Mouse (Mus musculus): ENCODE data around the gene Elovl6. TPM values are rescaled to one million over a fixed set of nuclear protein-coding genes. Genes with fewer than 3 reads are reported as not detected.
A peak's percentile ranks its signal among the peaks of the same experiment; 100 is the strongest.

Elovl6 gene
- total RNA-seq, 2 experiments from 2014 or later, result 27.4 to 36.4 TPM

DNA sequence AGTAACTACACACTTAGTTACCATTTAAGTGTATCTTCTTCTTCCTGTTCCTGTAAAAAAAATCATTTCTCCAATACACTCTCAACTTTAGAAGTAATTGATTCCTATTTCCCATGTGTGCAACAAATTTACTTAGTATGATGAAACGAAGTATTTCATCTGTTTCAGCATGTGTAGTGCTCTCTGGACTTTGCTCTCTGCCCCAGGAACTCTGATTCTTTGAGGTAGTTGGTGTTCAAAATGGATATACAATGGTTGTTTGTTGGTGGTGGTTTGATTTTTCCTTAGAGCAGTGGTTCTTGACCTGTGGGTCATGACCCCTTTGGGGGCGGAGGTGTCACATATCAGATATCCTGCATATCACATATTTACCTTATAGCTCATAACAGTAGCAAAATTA, 32.7 kb downstream of the Elovl6 start:
- DNase-seq (ENCODE audit: low spot score in 2 of 2), result no peak

DNA sequence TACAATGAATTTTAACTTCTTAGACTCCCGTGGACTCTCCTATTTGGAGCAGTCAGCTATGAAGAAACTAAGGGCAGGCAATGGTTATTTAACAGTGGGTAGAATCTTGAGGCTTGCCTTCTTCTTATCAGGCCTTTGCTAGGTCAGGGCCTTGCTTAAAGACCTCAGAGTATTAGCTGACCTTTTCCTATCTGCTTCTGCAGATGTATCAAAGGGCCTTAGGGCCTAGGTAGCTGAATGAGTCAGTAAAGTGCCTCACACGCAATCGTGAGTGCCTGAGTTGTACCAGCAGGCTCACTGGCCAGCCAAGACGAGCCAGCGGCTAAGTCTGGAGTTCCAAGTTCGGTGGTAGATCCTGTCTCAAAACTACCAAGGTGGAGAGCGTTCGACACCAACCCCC, 33.3 kb downstream of the Elovl6 start:
- DNase-seq (ENCODE audit: low spot score in 2 of 2), result no peak

DNA sequence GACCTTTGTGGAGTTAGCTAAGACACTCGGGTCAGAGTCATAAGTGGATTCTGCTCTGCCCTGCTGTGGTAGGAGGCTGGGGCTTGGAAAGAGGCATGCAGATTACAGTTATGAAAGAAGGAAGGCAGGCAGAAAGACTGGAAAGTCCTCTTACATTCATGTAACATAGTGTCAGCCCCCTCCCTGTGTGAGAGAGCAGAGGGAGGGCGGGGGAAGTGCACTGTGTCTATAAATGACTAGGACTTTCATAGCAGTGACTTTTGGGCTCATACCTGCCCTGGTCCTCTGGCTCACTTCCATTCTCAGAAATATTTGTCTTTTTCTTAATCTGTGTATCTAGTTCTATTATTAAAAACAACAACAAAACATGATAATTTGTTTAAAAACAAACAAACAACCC, 33.9 kb downstream of the Elovl6 start:
- no peak for DNase-seq (ENCODE audit: low spot score in 2 of 2)

DNA sequence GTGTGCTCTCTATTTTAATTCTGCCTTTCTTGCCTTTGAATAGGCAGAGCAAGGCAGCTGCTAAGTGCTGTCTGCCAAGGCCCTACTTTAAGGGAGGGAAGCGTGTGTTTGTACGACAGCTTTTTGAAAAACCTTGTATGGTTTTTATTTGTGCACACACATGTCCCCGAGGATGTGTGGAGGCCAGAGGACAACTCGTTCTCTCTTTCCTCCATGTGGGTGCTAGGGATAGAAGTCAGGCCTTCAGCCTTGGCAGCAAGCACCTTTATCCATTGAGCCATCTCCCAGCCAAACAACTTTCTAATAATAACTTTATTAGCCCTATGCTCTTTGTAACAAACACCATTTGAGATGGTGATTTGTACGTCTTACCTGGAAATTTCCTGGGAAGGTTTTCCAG, 34.7 kb downstream of the Elovl6 start:
- DNase-seq (ENCODE audit: low spot score in 2 of 2), result no peak

DNA sequence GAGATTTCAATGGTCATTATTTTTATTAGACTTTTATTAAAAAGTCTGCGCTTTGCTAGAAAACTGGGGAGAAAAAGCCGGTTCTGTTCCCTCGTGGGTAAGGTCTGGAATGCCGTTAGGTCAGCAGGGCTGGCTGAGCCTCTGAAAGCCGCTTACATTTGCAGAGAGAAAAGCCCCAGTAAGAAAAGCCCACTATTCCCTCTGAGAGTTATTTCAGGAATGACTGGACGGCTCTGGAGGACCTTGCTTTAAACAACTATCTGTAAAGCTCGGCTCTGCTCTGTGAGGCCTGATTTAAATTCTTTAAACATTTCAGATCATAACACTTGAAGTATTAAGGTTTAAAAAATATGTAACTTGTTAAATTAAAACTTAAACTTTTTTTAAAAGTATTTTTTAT, 36.4 kb downstream of the Elovl6 start:
- no peak for DNase-seq (ENCODE audit: low spot score in 2 of 2)

DNA sequence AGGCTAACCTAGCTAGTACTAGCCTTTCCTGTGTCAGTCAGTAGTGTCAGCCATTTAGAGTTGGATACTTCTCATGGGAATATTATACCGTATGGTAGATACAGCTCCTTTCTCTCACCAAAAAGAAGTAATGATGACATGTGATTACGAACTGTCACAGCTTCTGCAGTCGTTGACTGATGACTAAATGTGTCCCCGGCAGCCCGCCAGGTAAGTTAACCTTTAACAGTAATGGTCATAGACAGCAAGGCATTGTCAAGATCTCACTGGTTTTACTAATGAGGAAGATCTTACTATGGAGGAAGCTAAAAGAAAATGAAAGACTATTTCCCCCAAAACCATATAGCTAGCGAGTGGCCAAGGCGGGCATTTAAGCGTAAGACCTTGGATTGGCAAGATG, 38.8 kb downstream of the Elovl6 start:
- no peak for DNase-seq (ENCODE audit: low spot score in 2 of 2)

DNA sequence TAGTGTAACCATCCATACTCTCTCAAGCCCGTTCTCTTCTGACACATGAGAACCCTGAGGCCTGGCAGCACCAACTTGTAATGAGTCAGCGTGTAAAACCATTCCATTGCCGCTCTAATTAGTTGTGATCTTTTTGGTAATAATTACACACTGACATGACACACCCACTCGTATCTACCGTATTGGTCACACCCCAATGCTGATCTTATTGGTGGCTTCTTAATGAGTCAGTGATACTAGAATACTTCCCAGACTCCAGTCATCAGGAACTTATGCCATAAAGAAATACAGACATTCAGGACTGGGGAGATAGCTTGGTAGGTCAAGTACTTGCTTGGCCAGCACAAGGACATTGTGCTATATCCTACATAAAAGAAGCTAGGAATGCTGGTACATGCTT, 39.5 kb downstream of the Elovl6 start:
- DNase-seq (ENCODE audit: low spot score in 2 of 2), result no peak

DNA sequence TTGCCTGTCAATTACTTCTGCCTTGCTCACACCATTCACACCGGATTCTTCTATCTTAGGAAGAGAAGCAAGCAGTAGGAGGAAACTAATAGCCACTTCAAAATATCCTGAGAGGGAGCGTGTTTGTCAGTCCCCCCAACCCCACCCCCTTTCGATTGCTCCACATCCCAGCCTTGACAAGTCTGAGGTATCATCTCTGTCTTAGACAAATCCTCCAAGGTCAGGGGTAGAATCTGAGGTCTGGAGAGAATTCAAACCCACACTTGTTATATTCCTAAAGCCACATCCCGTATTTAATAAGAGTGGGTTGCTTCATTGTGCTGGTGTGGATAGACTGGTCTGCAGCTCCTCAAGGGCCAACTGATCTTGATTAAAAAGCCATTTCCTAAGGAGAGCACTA, 40.8 kb downstream of the Elovl6 start:
- DNase-seq (ENCODE audit: low spot score in 2 of 2), result no peak

DNA sequence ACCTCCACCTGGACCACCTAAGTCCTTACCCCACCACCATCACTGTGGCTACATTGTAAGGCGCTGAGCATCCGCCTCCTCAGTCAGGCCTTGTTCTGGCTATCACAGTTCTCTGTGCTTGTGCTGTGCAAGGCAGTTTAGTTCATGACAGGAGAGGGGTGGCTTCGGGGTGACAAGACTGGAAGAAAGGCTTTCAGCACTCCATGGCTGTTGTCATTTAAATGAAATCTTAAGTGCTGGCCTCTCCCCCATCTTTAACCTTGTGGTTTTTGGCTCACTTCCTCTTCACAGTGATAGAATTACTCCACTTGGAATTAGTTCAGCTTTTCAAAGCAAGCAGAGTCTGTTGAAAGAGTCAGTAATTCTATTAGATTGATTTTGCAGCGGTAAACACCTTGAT, 41.5 kb downstream of the Elovl6 start:
- DNase-seq (ENCODE audit: low spot score in 2 of 2), result no peak

DNA sequence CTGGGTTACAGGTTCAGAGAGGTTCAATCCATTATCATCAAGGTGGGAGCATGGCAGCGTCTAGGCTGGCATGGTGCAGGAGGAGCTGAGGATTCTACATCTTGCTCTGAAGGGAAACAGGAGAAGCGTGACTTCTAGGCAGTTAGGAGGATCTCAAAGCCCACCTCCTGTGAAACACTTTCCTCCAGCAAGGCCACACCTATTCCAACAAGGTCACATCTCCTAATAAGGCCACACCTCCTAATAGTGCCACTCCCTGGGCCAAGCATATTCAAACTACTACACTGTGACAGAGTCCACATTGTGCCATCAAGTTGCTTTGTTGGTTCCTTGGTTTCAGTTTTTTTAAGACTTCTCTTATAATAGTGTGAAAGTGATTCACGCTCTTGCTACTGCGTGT, 42.9 kb downstream of the Elovl6 start:
- DNase-seq (ENCODE audit: low spot score in 2 of 2), result no peak

DNA sequence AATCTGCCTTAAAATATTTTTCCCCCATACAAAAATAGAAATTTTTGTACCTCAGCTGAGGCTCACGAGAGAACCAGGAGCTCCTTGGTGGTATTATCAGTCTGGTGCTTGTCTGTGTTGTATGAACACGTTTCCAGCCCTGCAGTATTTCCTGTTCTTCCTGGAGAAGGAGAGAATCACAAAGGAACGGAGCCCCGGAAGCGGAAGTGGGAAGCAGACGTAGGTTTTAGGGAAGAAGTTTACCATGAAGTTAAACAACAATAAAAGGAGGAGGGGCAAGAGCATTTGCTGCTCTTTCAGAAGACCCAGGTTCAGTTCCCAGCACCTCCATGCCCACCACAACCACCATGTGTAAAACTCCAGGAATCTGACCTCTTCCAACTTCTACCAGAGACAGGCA, 44.4 kb downstream of the Elovl6 start:
- no peak for DNase-seq (ENCODE audit: low spot score in 2 of 2)

DNA sequence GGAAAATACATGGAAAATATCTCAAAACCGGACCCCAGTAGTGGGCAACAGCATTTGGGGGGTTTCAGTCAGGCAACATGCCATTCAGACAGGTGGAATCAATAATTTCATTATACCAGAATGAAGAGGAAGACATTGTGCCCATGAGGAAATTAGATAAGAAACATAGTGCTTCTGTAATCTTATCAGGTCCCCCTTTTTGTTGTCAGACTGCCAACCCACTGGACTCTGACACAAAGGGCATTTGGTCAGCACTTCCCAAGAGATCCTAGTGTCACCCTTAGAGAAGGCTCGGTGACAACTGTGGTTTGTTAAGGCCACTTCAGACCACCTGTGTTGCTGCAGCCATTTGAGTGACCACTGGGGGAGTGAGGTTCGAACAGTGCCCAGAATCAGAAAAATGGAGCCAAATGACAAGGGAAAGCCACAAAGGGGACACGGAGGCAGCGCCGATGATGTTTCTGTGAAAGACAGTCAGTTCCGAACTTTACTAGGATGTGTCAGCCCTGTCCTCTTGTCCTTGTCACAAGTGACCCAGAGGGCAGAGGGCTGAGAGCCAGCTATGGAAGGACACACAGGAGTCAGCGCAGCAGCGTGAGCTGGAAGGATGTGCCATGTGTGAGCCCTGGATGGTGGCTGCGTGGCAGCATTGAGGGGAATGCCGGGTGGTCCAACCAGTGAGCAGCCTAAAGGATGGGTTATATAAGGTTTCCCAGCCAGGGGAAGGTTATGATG, 46.8 kb downstream of the Elovl6 start:
- no peak for DNase-seq (ENCODE audit: low spot score in 2 of 2)

DNA sequence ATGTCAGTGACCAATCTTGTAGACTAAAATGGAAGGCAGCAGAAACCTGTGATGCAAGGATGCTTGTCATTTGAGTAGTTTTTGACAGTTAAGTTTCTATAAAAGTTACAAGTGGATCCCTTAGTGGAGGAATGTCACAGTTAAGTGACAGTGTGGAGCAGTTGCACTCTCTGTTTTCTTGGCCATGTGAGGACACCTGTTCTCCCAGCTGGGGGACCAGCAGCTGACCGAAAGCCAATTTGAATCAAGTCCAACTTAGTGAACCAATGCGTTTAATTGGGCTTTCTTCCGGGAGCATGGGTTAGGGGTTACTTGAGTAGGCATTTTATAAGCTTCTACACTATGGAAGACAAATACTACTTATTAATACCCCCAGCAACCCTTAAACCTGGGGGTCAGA, 48.9 kb downstream of the Elovl6 start:
- DNase-seq (ENCODE audit: low spot score in 2 of 2), result no peak

DNA sequence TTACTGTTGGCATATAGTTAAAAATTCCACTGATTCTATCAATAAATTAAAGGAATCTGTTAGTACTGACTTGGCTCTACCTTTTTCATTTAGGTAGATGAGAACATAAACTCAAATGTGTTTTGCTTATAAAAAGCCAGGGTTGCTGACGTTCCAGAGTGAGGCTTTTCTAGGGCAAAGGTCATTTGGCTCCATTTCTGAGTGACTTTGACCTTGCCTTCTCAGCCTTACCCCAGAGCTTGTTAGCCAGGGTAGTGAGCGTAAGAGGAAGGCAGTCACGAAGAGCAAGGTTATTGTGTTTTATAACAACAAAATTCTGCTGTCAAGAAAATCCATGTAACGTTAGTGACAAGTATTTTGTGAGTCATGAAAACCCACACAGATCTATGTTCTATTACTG, 50.3 kb downstream of the Elovl6 start:
- DNase-seq (ENCODE audit: low spot score in 2 of 2), result no peak

DNA sequence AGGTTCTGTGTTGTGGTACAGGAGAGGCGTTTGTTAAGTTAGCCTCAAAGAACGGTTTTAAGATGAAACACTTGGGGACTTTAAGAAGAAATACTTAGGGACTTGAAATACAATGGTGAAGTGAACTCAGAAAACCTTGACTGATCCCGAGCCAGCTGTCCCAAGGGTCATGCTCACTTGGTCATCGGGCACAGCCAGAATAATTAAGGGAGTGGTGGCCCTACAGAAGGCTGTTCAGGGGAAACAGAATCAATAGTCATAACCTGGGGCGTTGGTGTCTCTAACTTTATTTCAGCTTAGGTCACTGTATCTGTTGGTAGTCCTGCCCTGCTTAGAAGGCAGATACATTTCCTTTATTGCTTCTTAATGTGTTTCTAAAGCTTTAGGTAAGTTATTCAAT, 51.1 kb downstream of the Elovl6 start:
- DNase-seq (ENCODE audit: low spot score in 2 of 2), result no peak

DNA sequence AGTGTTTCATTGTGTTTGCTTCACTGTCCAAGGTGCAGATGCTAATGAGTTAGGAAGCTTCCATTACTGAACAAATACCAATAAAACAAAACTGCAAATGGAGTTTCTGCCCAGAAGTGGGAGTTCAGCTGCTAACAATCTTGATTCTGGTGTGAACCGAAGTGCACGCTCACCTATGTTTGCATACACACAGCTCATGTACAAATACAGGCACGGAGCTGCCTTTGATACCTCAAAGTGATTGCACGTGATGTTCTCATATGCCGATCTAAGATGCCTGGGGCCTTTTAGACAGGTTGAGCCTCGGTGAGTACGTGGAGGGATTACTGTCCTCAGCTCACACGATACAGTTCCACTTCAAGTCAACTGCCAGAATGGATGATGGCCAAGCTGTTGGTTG, 55.8 kb downstream of the Elovl6 start:
- no peak for DNase-seq (ENCODE audit: low spot score in 2 of 2)

DNA sequence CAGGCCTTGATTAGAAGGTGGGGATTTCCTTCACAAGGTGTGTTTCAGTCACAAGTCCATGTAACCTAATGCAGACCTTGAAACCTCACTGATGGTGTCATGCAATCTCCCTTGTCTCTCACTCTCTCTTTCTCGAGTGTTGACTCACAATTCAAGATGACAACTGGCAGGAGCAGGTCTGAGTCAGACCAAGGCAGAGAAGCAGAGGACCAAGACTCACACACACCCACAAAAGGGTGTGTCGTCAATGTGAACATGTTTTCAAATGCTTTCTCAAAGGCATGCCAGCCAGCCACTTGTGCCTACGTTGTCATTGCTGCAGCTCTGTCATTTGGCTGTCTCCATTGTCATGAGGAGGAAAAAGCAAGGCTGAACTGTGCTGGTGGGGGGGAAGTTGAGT, 56.6 kb downstream of the Elovl6 start:
- DNase-seq (ENCODE audit: low spot score in 2 of 2), result peak; percentile 15 to 20

DNA sequence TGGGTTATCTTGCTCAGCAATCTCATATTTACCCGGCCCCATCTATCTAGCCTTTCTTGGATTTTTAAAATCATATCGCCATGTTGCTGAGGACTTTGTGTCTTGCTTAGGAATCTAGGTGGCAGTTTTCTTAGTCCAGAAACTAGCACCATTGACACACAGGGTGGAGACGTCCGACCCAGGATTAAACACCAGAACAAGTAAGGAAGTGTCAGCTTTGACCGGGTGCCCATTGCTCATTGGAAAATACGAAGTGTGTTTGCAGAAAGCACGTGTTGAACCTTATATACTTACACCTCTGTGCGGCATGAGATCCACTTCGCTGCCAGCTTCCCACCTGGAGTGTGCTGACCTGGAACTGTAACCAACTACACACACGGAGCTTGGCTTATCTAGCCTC, 57.5 kb downstream of the Elovl6 start:
- no peak for DNase-seq (ENCODE audit: low spot score in 2 of 2)

DNA sequence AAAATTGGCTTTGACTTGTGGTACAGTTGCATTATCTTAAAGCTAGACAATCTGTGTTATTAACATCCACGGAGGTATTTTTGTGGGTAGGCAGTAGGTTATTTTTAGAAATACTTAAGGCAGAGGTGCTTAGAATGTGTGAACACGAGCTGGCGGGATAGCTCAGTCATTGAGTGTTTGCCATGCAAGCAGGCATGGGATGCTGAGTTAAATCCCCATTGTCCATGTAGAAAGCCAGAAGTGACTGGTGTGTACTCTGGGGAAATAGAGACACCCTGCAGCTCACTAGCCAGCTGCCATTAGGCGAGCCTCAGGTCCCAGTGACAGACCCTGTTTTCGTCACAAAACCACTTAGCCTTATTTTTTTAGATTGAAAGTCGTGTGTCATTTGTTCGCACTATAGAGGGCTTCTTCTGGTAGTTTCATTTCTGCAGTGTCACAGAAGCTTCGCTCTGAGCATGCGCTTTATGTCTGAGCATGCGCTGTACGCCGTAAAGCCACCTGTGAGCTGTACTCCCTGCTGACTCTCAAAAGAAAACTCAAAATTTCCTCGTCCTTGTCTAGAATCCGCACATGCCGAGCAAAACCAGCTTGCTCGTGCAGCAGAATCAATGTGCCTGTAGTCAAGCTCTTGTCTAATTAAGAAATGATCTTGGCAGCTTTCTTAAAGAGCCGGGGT, 58.5 kb downstream of the Elovl6 start:
- peak; percentile 73 to 78 for DNase-seq (ENCODE audit: low spot score in 2 of 2)

DNA sequence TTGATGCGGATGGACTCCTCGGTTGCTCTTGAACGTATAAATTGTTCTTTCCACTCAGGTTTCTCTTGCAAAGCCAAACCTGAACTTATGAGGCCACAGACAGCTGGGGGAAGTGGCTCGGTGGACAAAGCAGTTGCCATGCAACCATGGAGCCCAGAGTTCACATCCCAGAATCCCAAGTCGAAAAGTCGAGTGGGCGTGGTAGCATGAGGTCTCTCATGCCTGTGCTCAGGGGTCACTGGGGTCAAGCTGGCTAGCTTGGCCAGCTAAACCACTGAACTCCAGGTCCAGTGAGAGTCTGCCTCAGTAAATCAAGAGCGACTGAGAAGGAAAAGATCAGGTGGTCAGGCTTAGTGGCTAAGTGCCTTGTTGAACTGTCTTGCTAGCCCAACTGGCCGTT, 59.1 kb downstream of the Elovl6 start:
- no peak for DNase-seq (ENCODE audit: low spot score in 2 of 2)

DNA sequence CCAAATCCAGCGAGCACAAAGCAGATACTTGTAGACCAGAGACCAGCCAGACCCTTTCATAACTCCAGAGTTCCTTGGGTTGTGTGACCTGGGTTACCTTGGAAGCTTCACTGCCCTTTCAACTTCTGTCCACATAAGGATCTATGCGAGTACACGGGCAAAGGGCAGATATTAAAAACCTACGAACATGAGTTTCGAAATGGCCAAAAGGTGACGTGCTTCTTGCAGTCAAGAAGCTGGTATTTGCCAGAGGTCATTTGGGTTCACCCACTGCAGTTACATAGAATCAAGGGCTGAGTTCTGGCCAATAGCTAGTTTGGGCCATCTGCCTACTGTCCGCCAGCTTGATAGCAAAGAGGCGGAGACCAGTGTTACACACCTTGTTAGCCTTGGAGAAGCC, 59.6 kb downstream of the Elovl6 start:
- DNase-seq (ENCODE audit: low spot score in 2 of 2), result no peak

DNA sequence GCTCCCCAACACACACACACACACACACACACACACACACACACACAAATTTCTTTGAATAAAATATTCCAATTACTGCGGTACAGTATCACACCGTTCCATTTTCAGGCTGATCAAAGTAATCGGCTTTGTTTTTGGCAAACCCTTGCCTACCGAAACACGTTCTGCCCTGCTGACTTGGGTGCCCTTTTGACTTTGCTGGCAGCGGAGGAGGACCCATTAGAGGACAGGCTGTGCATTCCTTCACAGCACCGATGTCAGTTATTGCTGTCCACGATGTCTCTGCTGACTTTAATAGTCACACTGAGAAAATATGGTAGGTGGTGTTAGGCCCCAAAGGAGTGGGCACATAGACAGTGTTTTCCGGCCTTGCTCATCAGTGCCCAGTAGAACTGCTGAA, 60.8 kb downstream of the Elovl6 start:
- DNase-seq (ENCODE audit: low spot score in 2 of 2), result no peak

DNA sequence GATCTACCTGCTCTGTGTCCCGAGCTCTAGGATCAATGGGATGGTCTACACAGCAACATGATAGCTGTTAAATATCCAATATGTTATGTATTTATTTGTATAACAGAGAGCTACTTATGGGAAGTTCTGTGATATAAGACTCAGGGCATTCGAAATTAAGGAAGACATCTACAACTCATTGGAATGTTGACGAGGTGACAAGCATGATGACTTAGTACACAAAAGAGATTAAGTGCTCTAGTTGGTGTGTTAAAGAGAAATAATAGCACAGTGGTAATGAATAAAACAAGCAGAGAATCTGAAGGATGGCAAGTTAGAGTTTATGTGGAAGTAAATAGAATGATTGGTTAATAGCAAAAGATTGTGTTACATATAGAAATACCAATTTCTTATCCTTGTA, 61.6 kb downstream of the Elovl6 start:
- no peak for DNase-seq (ENCODE audit: low spot score in 2 of 2)

Data from left cerebral cortex, adult 18-20 months (tissue).